Mouse (Mus musculus): ENCODE data around the gene Pou3f3.

The Pou3f3 gene

GRCm38 (mm10) chr1:42694665-42695577 lies 647 bp upstream of the Pou3f3 start:
- DNase-seq (ENCODE audit: low spot score) = no peak

- no peak for DNase-seq (ENCODE audit: low spot score)
Measured at GRCm38 (mm10) chr1:42696371-42697031, 933 bp downstream of the Pou3f3 start.

GRCm38 (mm10) chr1:42697321-42697755 lies 1.8 kb downstream of the Pou3f3 start:
- no peak for DNase-seq (ENCODE audit: low spot score)

- no peak for DNase-seq (ENCODE audit: low spot score)
Measured at GRCm38 (mm10) chr1:42697756-42698583, 2.4 kb downstream of the Pou3f3 start.

GRCm38 (mm10) chr1:42698584-42699333 lies 3.2 kb downstream of the Pou3f3 start:
- no peak for DNase-seq (ENCODE audit: low spot score)

DNA sequence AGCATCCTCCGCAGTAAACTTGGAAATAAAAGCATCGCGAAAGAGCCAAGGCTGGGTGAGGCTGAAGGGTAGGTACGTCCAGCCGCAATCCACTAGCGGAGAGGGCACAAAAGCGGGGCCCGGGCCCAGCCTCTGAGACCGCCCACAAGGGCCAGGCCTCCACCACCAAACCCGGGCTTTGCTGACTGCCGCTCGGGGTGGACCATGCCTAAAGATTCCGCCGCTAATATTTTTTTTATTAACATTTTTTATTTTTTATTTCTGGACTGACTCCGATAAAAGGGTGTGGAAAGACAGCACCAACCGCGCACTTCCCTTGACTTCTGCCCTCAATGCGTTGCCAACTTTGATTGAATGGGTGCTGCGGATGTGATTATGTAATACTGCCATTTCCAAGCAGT lies 3.9 kb downstream of the Pou3f3 start:
- DNase-seq (ENCODE audit: low spot score) = no peak

- DNase-seq (ENCODE audit: low spot score) = no peak
Measured at GRCm38 (mm10) chr1:42700171-42700570, 4.6 kb downstream of the Pou3f3 start.

- DNase-seq (ENCODE audit: low spot score) = no peak
Measured at GRCm38 (mm10) chr1:42700815-42701214, 5.2 kb downstream of the Pou3f3 start.

DNA sequence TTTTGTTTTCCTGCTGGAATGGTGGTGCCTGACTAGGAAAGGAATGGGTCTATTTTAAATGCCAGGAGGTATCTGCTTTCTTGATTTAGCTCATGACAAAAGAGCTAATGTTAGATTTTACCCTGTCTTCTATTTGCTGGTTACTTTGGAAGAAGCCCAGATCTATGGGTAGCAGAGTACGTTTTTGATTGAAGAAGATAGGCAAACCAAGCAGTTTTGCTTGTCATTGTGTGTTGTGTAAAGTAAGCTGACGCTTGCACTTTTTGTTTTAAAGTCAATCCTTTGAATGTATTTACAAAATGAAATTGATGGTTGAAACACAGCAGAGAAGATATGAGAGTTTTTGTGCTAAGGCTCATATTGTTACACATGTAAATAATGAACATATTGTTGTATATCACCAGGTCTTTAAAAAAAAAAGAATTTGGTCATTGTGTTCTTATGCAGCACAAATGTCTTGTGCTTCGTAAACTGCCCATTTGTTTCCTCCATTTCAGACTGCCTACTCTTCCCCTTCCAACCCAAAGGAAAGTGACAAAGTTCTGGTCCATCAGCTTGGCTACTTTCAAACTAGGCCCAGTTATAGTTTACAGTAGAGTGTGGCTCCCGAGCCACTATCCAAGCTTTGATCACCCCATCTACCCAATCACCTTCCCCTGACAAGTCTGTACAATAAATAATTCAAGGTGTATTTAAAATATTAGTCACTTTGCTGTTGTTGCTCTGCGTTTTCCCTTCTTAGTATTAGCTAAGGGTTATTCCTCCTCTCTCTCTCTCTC lies 6.5 kb downstream of the Pou3f3 start:
- DNase-seq (ENCODE audit: low spot score) = no peak

GRCm38 (mm10) chr1:42702984-42703383 lies 7.4 kb downstream of the Pou3f3 start:
- no peak for DNase-seq (ENCODE audit: low spot score)

- no peak for DNase-seq (ENCODE audit: low spot score)
Measured at GRCm38 (mm10) chr1:42703424-42703823, 7.9 kb downstream of the Pou3f3 start.

- DNase-seq (ENCODE audit: low spot score) = no peak
Measured at GRCm38 (mm10) chr1:42703851-42704613, 8.5 kb downstream of the Pou3f3 start.

DNA sequence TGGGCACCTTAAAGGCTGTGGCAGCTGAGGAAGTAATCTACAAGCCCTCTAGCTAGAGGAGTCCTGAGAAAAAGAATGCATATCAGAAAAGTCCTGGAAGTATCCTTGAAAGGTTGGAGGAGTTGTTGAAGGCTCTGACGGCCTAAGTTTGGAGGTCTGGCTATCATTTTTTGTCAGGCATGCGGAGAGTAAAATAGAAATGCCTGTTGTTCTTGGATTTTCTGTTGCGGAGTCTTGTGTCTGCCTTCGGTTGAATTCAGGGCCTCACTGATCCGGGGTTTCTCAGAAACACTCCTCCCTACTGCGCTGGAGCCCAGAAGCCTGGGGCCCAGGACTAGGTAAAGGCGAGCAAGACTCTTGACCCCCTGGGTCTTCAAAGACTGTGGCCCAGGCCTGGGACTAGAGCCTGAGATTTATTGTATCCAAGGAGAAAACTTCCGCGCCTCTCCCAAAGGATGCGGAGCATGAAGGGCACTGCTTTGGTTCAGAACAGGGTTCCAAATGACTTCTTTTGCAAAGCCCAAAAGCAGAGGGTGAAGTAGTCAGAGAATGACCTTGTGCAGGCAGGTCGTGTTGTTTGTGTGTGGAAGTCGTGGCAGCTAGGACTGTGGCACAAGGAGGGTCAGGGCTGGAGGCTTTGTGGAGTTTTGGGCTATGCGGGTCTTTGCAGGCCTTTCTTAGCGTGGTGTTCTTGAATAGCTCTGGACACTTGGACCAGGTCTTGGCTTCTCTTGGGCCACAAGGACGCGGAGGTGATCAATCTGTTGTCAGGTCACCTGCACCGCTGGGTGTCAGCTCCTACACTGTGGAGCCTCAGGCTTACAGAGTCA lies 9.6 kb downstream of the Pou3f3 start:
- no peak for DNase-seq (ENCODE audit: low spot score)

DNA sequence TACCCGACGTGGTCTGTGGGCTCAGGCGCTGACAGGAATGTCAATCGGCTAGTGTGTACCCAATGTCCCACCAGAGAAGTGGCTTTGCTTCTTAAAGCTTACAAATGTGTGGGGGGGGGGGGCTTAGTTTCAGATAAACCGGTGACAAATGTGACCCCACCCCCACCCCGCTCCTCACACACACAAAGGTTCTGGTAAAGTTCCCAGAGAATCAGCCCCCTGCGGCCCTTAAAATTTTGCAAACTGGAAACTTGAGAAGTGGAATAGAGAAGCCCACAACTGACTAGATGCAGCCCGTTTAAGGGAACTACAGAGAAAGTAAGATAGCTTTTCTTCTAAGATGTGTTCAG lies 10.2 kb downstream of the Pou3f3 start:
- DNase-seq (ENCODE audit: low spot score) = no peak

- no peak for DNase-seq (ENCODE audit: low spot score)
Measured at GRCm38 (mm10) chr1:42707196-42707595, 11.6 kb downstream of the Pou3f3 start.

DNA sequence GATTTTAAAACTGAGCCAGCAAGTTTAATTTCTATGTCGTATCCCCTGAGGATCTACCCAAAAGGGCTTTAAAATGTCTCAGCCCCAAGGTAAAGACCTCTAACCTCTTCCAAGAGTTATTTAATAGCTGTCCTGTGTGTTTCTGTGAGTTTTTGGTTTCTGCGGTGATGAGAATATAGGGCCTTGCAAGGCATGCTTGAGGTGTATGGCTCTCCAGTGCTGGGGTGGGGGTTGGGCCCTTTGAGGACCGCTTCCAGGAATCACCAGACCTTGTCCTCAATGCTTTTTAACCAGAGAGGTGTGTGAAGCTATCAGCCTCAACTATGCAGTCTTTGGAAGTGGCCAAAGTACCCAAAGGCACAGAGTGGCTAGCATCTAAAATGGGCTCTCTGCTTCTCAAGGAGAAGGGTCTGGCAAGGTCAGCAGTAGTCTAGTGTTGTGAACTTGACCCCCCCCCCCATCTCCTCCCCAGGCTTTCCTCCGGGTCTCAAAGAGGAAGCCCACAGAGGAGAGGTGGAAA lies 12.1 kb downstream of the Pou3f3 start:
- DNase-seq (ENCODE audit: low spot score) = no peak

GRCm38 (mm10) chr1:42709024-42709423 lies 13.5 kb downstream of the Pou3f3 start:
- no peak for DNase-seq (ENCODE audit: low spot score)

DNA sequence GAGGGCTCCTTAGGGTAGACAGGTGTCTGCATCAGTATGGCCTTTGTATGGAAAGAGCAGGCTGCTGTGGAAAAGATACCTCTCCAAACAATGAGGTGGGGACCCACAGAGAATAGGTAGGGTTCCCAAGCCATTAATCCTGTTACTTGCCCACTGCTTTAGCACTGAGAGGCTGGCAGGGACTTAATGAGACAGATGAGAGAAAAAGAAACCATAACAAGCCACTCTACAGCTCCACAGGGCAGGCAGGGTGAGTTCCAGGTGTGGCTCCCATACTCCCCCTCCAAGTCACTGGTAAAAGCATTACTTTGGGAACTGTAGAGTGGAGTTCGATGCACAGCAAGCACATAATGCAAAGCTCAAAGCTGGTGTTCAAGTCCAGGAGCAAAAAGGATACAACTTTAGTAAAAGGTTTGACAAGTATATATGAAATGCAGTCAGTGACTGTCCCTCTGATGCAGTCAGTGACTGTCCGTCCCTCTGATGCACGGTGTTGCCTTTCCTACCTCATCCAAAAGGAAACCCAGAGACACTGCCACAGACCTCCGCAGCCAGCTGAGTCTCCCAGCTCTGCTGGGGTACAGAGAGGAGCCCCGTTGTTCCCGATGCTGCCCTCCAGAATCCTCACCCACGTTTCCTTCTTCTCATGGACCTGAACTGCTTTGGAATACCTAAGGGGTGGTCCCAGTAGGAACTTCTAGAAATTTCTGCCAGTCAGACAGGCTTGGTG lies 14.0 kb downstream of the Pou3f3 start:
- no peak for DNase-seq (ENCODE audit: low spot score)

Measured in lung, postnatal 25 days (tissue).